Mouse (Mus musculus) hindbrain, embryonic 15.5 days (tissue): Measurements from ENCODE around the gene Smarcad1. TPM values are rescaled to one million over a fixed set of nuclear protein-coding genes. Genes with fewer than 3 reads are reported as not detected.

ENCODE experiments used
- ATAC-seq: fragments of 200-750 bp; cut with Nextera tagmentation; 2 replicates; pipeline ENCODE4 v1.8.0; 2017; ENCODE audit warnings: low read depth, moderate number of reproducible peaks, moderate TSS enrichment; ENCODE audit not compliant: low FRiP score
- H3K27ac ChIP-seq: fragments of 300-500 bp; sonication (generic); replicated peaks from 2 replicates; pipeline ENCODE4 v1.5.1; 2015; ENCODE audit warnings: mild to moderate bottlenecking, inconsistent platforms
- H3K27me3 ChIP-seq: fragments of 300-500 bp; sonication (generic); 2 replicates; pipeline ENCODE4 v1.6.1; 2015; ENCODE audit warnings: control low read depth, inconsistent platforms
- H3K36me3 ChIP-seq: fragments of 300-500 bp; sonication (generic); 2 replicates; pipeline ENCODE4 v1.6.1; 2015; ENCODE audit warnings: control low read depth, inconsistent platforms
- H3K4me1 ChIP-seq: fragments of 300-500 bp; sonication (generic); replicated peaks from 2 replicates; pipeline ENCODE4 v1.6.1; 2015; ENCODE audit warnings: control low read depth, inconsistent platforms
- H3K4me2 ChIP-seq: fragments of 300-500 bp; sonication (generic); 2 replicates; pipeline ENCODE4 v1.6.1; 2015; ENCODE audit warnings: moderate library complexity, mild to moderate bottlenecking, inconsistent platforms
- H3K4me3 ChIP-seq: fragments of 300-500 bp; sonication (generic); 2 replicates; pipeline ENCODE4 v1.5.1; 2015; ENCODE audit warnings: mild to moderate bottlenecking, inconsistent platforms
- H3K9ac ChIP-seq: fragments of 300-500 bp; sonication (generic); 2 replicates; pipeline ENCODE4 v1.6.1; 2015; ENCODE audit warnings: inconsistent platforms
- H3K9me3 ChIP-seq: fragments of 300-500 bp; sonication (generic); 2 replicates; pipeline ENCODE4 v1.6.1; 2016; ENCODE audit warnings: control low read depth, inconsistent platforms
- whole genome bisulfite sequencing: fragments of 180-500 bp; shearing (Covaris S2); methylation state at CpG from one replicate; pipeline ENCODE4 v1.1.7; 2015; 5-methylcytosine and 5-hydroxymethylcytosine counted together
- polyA plus RNA-seq: library from polyadenylated mRNA; unstranded; fragments of >200 nt; fragmentation: Nextera tagmentation; extraction: Ambion mirVana; gene quantifications from 2 replicates; pipeline ENCODE4 v1.2.1, GENCODE M21; 2015

Smarcad1 gene
- polyA plus RNA-seq, 1 experiment from 2014 or later: 52.0 TPM

DNA sequence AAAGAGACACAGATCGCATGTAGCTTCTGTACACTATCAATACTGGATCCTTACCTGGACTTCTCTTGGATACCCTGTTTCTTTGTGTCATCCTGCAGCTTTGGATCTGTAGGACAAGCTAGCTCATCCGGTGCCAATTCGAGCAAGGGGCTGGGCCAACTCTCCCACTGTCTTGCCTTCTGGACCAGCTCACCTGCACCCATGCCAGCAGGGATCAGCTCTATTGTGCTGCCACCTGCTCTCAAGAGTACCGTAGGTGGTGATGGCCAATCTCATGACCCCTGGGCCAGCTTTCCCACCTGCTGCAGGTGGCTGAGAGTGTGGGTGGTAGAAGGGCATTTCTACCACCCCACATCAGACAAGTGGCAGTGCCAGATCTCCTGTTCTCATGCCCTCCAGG lies 114.7 kb downstream of the Smarcad1 start:
- H3K4me3 ChIP-seq: no peak overlapping the region
- no peak overlapping the region for H3K9ac ChIP-seq
- no peaks in the 10 kb centered on the region for H3K4me1 ChIP-seq
- ATAC-seq: no peak
- no peak overlapping the region for H3K27ac ChIP-seq
- H3K36me3 ChIP-seq: no peaks in the 10 kb centered on the region
- H3K9me3 ChIP-seq: no peaks in the 10 kb centered on the region
- H3K4me2 ChIP-seq: no peak overlapping the region
- 96% methylated on average over 4 of the region's 4 CpGs for WGBS
- no peaks in the 10 kb centered on the region for H3K27me3 ChIP-seq

GRCm38 (mm10) chr6:65159381-65159942 lies 117.1 kb downstream of the Smarcad1 start:
- 37% methylated on average over 4 of the region's 4 CpGs for WGBS
- no peak overlapping the region for H3K4me3 ChIP-seq
- H3K27ac ChIP-seq: no peak overlapping the region
- H3K9me3 ChIP-seq: no peaks in the 10 kb centered on the region
- H3K4me1 ChIP-seq: no peaks in the 10 kb centered on the region
- H3K36me3 ChIP-seq: no peaks in the 10 kb centered on the region
- no peaks in the 10 kb centered on the region for H3K27me3 ChIP-seq
- H3K4me2 ChIP-seq: no peak overlapping the region
- no peak for ATAC-seq
- H3K9ac ChIP-seq: no peak overlapping the region

- no peaks in the 10 kb centered on the region for H3K9me3 ChIP-seq
- no peak overlapping the region for H3K9ac ChIP-seq
- no peaks in the 10 kb centered on the region for H3K36me3 ChIP-seq
- WGBS: 85% methylated on average over 6 of the region's 6 CpGs
- ATAC-seq: no peak
- no peak overlapping the region for H3K4me3 ChIP-seq
- no peaks in the 10 kb centered on the region for H3K4me1 ChIP-seq
- H3K4me2 ChIP-seq: no peak overlapping the region
- no peaks in the 10 kb centered on the region for H3K27me3 ChIP-seq
- no peak overlapping the region for H3K27ac ChIP-seq
Measured at GRCm38 (mm10) chr6:65164137-65164536, 121.8 kb downstream of the Smarcad1 start.

GRCm38 (mm10) chr6:65164977-65165376 lies 122.6 kb downstream of the Smarcad1 start:
- no peaks in the 10 kb centered on the region for H3K4me1 ChIP-seq
- no peak for ATAC-seq
- H3K4me3 ChIP-seq: no peak overlapping the region
- no peaks in the 10 kb centered on the region for H3K27me3 ChIP-seq
- no peak overlapping the region for H3K27ac ChIP-seq
- H3K9me3 ChIP-seq: no peaks in the 10 kb centered on the region
- H3K36me3 ChIP-seq: no peaks in the 10 kb centered on the region
- no peak overlapping the region for H3K4me2 ChIP-seq
- WGBS: 73% methylated on average over 5 of the region's 5 CpGs
- H3K9ac ChIP-seq: no peak overlapping the region

Other genes with a start within 250 kb of the Smarcad1 start
- gene Hpgds, start 102.3 kb downstream of the Smarcad1 start, polyA plus RNA-seq: 5.5 and 6.4 TPM in 2 replicates